Mouse (Mus musculus) C2C12 (cell line): ENCODE results near the gene Atp13a5. TPM values are rescaled to one million over a fixed set of nuclear protein-coding genes. Genes with fewer than 3 reads are reported as not detected.

Experiments
- H3K27me3 ChIP-seq: one replicate; pipeline ENCODE4 v1.6.1; 2011; ENCODE audit not compliant: control insufficient read depth, insufficient read depth, insufficient read length
- H3K36me3 ChIP-seq: one replicate; pipeline ENCODE4 v1.6.1; 2011; ENCODE audit not compliant: control insufficient read depth, insufficient read depth
- H3K4me3 ChIP-seq: one replicate; pipeline ENCODE4 v1.5.1; 2011; ENCODE audit warnings: mild to moderate bottlenecking, control low read depth; ENCODE audit not compliant: poor library complexity, insufficient read depth, severe bottlenecking
- H3K79me2 ChIP-seq: one replicate; pipeline ENCODE4 v1.6.1; 2011; ENCODE audit not compliant: control insufficient read depth, insufficient read depth
- H3K79me3 ChIP-seq: one replicate; pipeline ENCODE4 v1.6.1; 2011; ENCODE audit warnings: low read depth, control low read depth
- H3ac ChIP-seq: one replicate; pipeline ENCODE3; 2011; ENCODE audit warnings: low read depth; ENCODE audit not compliant: control insufficient read depth, insufficient read length
- CEBPB ChIP-seq: IDR thresholded peaks from one replicate; pipeline ENCODE4 v1.6.1; 2011; ENCODE audit warnings: low read depth, mild to moderate bottlenecking, control low read depth, moderate library complexity
- CTCF ChIP-seq: IDR thresholded peaks from one replicate; pipeline ENCODE4 v1.5.1; 2011; ENCODE audit not compliant: control insufficient read depth, insufficient read depth, insufficient read length
- FOSL1 ChIP-seq: IDR thresholded peaks from one replicate; pipeline ENCODE4 v1.8.0; 2011; ENCODE audit warnings: mild to moderate bottlenecking, low read length; ENCODE audit not compliant: poor library complexity, insufficient read depth, severe bottlenecking
- MAX ChIP-seq: IDR thresholded peaks from one replicate; pipeline ENCODE4 v1.6.1; 2011; ENCODE audit warnings: mild to moderate bottlenecking, control low read depth
- MYOD1 ChIP-seq: IDR thresholded peaks from one replicate; pipeline ENCODE4 v1.6.1; 2011; ENCODE audit warnings: low read depth; ENCODE audit not compliant: control insufficient read depth, insufficient read length
- MYOG ChIP-seq: IDR thresholded peaks from one replicate; pipeline ENCODE4 v1.6.1; 2011; ENCODE audit not compliant: control insufficient read depth, insufficient read length; ENCODE audit errors: extremely low read depth
- USF1 ChIP-seq: IDR thresholded peaks from one replicate; pipeline ENCODE4 v1.6.1; 2011; ENCODE audit warnings: low read depth, mild to moderate bottlenecking, control low read depth, moderate library complexity
- polyA plus RNA-seq: library from polyadenylated mRNA; unstranded; fragments of >200 nt; fragmentation: generic; extraction: Trizol; gene quantifications from one replicate; pipeline ENCODE4 v1.2.1, GENCODE M21; 2012; ENCODE audit warnings: missing spikeins

The Atp13a5 gene
- polyA plus RNA-seq, 1 experiment = not detected

DNA sequence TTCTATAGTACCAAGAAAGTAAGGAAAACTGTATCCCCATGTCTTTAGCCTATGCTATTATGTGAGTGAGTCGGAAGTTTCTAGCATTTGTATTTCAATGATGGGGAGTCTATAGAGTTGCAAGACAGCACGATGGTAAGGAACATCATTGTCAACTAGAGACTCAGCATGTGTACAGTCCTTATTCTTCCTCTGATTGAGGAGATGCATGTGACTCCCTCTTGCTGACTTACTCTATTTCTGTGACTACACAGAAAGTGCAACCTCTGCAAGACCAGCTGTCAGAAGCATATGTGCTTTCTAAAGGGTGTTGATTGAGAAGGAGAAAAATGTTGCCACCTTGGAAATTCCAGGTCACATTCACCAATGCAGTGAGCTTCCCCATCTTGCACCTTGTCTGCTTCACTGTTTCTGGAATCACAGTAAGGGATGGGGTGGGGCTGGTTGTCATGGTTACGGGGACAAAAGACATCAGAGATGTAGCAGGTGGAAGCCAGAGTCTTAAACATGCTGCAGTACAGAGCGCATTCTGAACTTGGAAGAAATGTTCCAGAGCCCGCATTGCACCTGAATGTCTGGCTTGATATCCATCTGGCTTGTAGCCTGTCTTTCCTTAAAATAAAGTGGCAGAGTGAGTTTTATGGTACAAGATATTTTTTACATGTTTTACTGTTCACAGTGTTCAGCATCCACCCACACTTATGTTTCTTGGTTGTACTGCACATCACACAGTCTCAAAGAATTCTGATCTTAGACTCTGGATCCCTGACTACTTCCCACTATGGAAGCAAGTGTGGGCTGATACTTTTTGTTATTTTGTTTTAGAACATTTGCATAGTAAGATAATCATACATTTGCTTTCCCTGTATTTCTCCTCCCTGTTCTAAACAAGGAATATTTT, 161.9 kb downstream of the Atp13a5 start:
- no peaks in the 10 kb centered on the region for H3K27me3 ChIP-seq
- no peak for TF ChIP-seq MYOG
- TF ChIP-seq CEBPB = no peak
- no peak for TF ChIP-seq CTCF
- no peak for TF ChIP-seq MYOD1
- no peak for TF ChIP-seq MAX
- no peak for TF ChIP-seq FOSL1
- TF ChIP-seq USF1 = no peak
- H3K36me3 ChIP-seq = no peaks in the 10 kb centered on the region
- H3K79me3 ChIP-seq = no peaks in the 10 kb centered on the region
- H3K79me2 ChIP-seq = no peaks in the 10 kb centered on the region
- no peak overlapping the region for H3ac ChIP-seq
- no peak overlapping the region for H3K4me3 ChIP-seq

DNA sequence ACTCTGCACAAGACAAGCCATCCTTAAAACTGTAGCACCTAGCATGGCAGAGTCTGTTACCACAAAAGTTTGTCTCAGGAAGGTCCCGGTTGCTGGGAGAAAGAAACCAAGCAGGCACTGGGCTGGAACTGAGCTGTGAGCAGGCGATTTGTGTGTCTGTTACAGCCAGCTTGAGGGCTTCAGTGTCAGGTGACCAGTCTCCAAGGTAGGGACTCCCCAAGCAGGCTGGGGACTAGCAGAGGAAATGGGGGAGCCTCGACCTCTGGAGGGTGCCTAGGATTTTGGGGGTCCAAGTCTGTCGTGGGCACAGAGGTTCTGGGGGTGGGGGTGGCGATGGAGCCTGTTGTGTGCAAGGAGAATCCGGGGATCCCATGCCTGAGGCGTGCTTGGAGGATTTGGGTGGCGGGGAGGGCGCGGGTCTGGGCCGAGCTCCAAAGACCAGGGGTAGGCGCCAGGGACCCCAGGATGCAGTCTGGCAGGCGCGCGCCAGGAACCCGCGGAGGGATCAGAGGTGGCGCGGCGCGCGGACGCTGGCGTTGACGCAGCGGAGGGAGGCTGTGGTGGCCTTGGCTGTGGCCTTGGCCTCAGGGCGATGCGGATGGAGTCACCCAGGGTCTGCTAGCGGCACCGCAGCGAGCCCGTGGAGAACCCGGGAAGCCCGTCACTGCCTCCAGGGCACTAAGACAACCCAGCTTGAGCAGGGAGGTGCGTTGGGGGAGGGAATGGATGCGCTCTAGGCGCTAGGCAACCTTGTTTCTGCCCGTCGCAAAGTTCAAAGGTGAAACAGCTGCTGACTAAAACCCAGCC, 168.7 kb downstream of the Atp13a5 start, which contains the start of gene Hrasls:
TSS of gene Hrasls (plus strand) at position 91 of the 807 bp plus-strand sequence.
- H3K4me3 ChIP-seq = no peak within 1 kb of the TSS
- no peaks in the 10 kb centered on the region for H3K36me3 ChIP-seq
- H3K79me2 ChIP-seq = no peaks in the 10 kb centered on the region
- TF ChIP-seq MYOG (no peak), FOSL1 (no peak), USF1 (no peak)
- no peaks in the 10 kb centered on the region for H3K27me3 ChIP-seq
- H3ac ChIP-seq = no peak within 1 kb of the TSS
- no peaks in the 10 kb centered on the region for H3K79me3 ChIP-seq

DNA sequence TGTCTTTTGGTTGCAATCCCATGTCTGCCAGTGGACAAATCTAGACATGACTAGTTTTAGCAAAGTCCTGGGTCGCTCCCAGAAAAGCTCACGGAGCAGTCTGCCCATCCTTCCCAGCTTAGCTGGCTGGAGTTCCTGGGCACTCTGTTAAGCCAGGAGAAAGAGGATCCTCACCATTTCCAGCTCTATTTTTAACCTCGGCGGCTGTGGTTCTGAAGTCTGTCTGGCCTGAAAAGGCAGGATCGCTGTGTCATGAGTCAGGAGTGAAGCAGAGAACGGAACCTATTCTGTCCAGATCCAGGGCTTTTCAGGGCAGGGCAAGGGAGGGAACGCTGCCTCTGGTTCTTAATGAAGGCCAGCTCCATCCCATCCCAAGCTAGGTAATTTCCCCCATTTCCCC, 169.7 kb downstream of the Atp13a5 start:
- H3K79me2 ChIP-seq = no peaks in the 10 kb centered on the region
- H3K36me3 ChIP-seq = no peaks in the 10 kb centered on the region
- no peak overlapping the region for H3ac ChIP-seq
- H3K27me3 ChIP-seq = no peaks in the 10 kb centered on the region
- no peaks in the 10 kb centered on the region for H3K79me3 ChIP-seq
- no peak overlapping the region for H3K4me3 ChIP-seq
- TF ChIP-seq MYOD1 = no peak
- no peak for TF ChIP-seq USF1
- no peak for TF ChIP-seq MYOG
- TF ChIP-seq CTCF = no peak
- no peak for TF ChIP-seq MAX
- TF ChIP-seq CEBPB = no peak
- TF ChIP-seq FOSL1 = no peak

DNA sequence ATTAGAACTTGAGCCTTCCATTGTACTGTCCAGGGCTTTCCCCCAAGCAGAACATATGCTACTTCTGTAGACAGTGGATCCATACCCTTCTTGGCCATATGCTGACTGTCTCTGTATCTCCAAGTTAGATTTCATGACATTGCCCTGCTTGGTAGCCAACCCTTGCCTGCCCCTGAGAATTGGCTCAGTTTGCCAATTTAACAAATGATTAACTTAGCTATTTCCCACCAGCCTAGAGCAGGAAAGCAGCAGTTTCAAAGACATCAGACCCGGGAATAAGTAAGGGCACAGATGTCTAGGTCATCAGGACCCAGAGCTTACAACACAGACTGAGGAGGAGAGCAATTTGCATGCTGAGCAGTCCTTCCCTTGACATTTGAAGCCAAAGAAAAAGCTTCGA, 173.0 kb downstream of the Atp13a5 start:
- H3K36me3 ChIP-seq = no peaks in the 10 kb centered on the region
- H3K79me2 ChIP-seq = no peaks in the 10 kb centered on the region
- no peaks in the 10 kb centered on the region for H3K79me3 ChIP-seq
- no peak overlapping the region for H3ac ChIP-seq
- H3K4me3 ChIP-seq = no peak overlapping the region
- H3K27me3 ChIP-seq = no peaks in the 10 kb centered on the region
- TF ChIP-seq CTCF (no peak), MYOD1 (no peak), MYOG (no peak), CEBPB (no peak), MAX (no peak), FOSL1 (no peak), USF1 (no peak)

- TF ChIP-seq MYOD1 (no peak), CEBPB (no peak), USF1 (no peak), FOSL1 (no peak), MAX (no peak), CTCF (no peak), MYOG (no peak)
- no peaks in the 10 kb centered on the region for H3K36me3 ChIP-seq
- H3K4me3 ChIP-seq = no peak overlapping the region
Observed at GRCm38 (mm10) chr16:29204875-29205274, 173.7 kb downstream of the Atp13a5 start.

More at GRCm38 (mm10) chr16:29204875-29205274, 173.7 kb downstream of the Atp13a5 start:
- Histone ChIP-seq H3K79me2 (no peaks in the 10 kb centered on the region), H3K27me3 (no peaks in the 10 kb centered on the region), H3ac (no peak overlapping the region), H3K79me3 (no peaks in the 10 kb centered on the region)
